Mouse (Mus musculus) ovary, adult 18-20 months (tissue): ENCODE data around the gene Gins3.
"Not testable (repeated sequence)": the region's sequence is repeated elsewhere in the genome, so short reads cannot be mapped to it uniquely, and the experiment has no call there.

Source experiments
- DNase-seq: peaks from one replicate; pipeline ENCODE4 v3.0.0; 2022; ENCODE audit warnings: low spot score, mixed read lengths

Gins3 gene

DNA sequence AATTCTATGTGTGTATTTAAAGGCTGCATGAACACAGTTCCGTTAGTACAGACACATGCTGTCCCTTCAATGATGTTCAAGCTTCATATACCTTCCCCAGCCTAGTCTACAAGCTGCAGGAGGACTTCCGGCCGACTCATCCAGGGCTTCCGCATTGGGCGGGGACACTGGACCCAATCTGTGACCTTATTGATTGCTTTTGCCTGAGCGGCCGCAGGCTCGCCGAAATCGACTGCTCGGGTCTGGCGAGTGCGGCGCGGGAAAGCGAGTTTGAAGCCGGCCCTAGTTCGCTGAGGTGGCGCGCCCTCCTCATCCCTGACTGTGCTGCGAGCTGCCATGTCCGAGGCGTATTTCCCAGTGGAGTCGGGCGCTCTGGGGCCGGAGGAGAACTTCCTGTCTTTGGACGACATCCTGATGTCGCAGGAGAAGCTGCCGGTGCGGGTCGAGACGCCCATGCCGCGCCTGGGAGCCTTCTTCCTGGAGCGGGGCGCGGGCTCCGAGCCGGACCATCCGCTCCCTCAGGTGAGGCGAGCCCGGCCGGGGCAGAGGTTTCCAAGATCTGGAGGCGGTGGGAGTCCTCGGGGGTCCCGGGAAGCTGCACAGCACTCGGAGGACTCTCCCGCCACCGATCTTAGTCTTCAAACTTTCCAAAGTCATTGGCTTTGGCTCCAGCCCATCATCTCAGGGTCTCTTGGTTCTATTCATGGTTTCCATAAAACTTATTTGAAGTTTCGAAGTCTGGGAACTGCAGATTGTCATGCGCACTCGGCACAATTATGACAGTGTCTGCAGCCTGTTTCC is at the start of gene Gins3:
TSS of gene Gins3 (plus strand) at position 192 of the 801 bp plus-strand sequence.
- peak; percentile 81 for DNase-seq

- DNase-seq, result no peak
Observed at GRCm38 (mm10) chr8:95587339-95587738, 45.9 kb upstream of the Gins3 start.

- no peak for DNase-seq
Observed at GRCm38 (mm10) chr8:95589282-95589681, 44.0 kb upstream of the Gins3 start.

DNA sequence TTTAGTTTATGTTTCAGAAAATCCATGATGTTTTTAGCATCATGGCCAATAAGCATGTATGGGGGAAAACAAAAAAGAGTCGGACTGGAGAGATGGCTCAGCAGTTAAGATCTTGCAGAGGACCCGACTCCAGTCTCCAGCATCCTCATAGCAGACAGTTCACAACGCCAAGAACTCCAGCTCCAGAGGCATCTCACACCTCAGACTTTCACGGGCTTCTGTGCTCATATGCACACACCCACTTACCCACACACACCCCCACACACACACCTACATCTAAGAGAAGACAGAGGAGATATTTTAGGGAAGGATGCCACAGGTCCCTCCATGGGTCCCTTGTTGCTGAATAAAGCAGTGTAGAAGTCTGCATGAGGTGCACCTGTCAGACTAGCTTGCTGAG is 42.7 kb upstream of the Gins3 start:
- DNase-seq, result no peak

DNA sequence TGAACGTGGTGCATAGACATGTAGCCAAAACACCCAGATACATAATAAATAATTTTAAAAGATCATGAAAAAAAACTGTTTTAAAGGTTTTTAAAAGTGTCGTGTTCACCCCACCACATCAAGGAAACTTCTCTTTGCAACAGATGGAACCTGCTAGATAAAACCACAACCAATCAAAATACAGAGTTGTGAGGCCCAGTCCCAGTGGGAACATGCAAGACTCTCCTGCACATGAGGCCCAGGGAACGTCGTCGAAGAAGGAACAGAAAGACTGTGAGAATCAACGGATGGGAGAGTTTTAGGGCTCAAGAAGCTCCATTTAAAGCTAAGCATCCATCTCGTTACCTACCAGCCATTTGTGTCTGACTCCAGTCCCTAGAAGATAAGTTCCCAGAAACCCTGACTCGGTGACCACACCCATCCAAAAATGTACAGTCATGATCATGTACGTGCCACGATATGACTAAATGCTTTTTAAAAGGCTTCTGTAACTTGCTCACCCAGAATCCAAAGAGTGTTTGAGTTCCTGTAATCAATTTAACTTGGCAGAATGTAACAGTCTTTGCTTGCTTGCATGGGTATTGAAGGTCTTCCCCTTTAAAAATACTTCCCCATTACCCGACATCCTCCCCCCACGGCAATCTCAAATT is 41.0 kb upstream of the Gins3 start:
- no peak for DNase-seq

GRCm38 (mm10) chr8:95593439-95594393 is 39.5 kb upstream of the Gins3 start:
- no peak for DNase-seq

GRCm38 (mm10) chr8:95595131-95595530 is 38.1 kb upstream of the Gins3 start:
- no peak for DNase-seq

DNA sequence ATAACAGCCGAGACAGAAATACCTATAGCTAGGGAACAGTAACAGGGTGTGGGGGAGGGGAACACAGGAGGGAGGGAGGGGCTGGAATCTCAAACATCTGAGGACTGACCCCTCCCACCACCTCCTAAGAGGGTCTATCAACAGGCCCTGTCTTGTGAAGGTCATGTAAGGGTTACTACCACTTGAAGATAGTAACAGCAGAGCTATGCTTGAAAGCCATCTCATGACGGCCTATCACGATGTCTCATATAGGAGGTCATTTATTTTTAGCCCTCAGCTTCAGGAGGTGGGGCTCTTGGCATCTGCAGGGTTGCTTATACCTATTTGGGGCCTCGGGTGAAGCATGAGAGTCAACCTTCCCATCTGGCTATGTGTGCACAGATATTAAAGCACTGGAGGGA is 36.4 kb upstream of the Gins3 start:
- DNase-seq, result no peak

- DNase-seq, result no peak
Observed at GRCm38 (mm10) chr8:95599861-95600260, 33.4 kb upstream of the Gins3 start.

GRCm38 (mm10) chr8:95601306-95601705 is 31.9 kb upstream of the Gins3 start:
- no peak for DNase-seq

DNA sequence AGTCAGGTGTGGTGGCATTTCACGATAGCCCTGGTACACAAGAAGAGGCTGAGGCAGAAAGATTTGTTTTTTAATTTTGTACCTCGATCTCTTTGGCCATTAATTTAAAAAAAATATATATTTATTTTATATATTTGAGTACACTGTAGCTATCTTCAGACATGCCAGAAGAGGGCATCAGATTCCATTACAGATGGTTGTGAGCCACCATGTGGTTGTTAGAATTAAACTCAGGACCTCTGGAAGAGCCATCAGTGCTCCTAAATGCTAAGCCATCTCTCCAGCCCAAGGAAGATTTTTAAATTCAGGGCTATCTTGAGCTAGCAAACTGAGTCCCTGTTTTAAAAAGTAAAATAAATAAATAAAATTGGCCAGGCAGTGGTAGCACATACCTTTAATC is 31.1 kb upstream of the Gins3 start:
- DNase-seq, result no peak

DNA sequence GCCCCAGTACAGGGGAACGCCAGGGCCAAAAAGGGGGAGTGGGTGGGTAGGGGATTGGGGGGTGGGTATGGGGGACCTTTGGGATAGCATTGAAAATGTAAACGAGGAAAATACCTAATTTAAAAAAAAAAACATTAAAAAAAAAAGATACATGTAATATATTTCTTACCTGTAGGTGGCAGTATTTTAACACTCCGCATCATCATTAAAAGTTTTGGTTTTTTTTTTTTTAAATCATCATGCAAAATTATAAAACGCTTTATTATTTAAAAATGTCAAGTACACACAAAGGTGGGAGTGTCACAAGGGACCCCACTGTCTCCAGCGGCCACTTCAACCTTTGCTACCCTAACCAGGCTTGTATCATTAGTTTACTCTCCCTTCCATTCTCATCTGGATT is 26.7 kb upstream of the Gins3 start:
- not testable (repeated sequence) for DNase-seq

DNA sequence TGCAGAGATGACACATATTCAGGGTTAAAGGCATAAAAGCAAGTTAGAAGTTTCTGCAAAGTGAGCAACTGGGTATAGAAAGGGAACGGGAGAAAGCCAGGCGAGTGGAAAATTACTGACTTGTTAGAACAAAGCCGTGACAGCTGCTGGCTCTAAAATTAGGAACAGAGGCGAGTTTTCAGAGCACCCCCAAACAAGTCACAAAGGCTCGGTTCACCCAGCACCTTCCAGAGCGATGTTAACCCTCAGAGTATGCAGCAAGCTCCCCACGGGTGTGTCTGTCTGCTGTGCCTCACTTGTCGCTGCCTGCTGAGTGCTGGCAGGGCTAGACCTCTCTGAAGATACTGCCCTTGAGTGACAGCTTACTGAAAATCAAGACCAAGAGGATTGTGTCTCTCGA is 26.0 kb upstream of the Gins3 start:
- DNase-seq, result no peak

GRCm38 (mm10) chr8:95609406-95609805 is 23.8 kb upstream of the Gins3 start:
- no peak for DNase-seq

GRCm38 (mm10) chr8:95610749-95611148 is 22.5 kb upstream of the Gins3 start:
- no peak for DNase-seq

GRCm38 (mm10) chr8:95611769-95612168 is 21.5 kb upstream of the Gins3 start:
- no peak for DNase-seq

DNA sequence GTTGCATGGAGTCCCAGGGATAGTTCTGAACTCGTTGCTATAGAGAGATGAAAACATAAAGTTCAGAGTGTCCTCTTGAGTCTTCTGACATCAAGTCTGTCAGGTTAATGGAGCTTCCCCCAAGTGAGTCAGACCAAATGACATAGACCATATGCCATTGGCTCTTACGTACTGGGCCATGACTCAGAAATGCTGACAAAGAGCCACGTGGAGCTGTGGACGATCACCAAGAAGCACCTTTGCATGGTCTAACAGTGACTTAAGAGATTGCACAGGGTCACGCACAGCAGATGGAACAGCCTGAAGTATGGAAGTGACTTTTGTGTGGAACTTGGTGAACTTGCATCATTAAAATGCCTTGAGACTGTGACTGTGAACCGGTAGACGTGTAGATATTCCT is 16.9 kb upstream of the Gins3 start:
- DNase-seq, result no peak

GRCm38 (mm10) chr8:95620046-95620445 is 13.2 kb upstream of the Gins3 start:
- DNase-seq, result no peak

DNA sequence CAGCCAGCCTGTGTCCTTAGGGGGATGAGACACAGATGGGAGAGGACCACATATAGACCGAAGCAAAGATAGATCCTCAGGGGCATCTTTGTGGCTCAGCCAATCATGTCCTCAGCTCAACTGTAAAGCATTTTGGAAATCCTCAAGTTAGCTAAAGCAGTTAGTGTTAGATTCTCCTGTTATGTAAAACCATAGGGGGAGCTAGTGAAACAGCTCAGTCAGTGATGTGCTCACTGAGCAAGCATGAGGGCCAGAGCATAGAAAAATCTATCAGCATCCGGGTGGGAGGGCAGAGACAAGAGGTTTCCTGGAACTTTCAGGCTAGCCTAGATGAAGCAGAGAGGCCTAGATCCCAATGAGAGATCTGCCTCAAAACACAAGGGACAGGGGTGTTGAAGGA is 8.4 kb upstream of the Gins3 start:
- no peak for DNase-seq

GRCm38 (mm10) chr8:95632840-95633239 is 413 bp upstream of the Gins3 start:
- DNase-seq, result no peak

DNA sequence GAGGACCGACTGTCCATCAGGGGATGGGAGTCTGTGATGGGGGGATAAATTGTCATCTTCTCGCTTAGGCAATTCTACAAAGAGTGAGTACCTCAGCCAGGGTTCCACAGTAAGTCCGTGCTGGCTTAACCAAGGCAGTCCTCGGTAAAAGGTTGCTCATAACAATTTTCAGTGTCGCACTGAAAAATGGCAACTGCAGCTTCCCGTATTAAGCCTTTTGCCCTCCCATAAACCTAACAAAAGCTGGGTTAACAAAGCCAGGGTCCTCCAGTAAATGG is 749 bp downstream of the Gins3 start:
- DNase-seq, result no peak

DNA sequence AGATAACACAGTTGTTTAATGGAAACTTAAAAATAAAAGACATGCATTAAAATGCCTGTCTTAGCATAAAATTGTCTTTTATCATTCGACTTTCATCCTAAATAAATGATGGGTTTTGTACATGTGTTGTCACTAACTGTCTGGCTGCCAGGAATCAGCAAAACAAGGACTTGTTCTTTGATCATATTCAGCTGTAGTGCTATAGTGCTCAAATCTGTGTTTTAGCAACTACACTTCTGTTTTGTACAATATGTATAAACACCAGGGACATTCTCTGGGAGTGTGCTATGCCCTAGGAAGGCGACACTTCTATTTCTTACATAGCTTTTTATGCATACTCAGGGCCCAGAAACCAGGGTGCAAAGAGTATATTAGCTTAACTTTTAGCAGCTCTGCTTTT is 11.7 kb downstream of the Gins3 start:
- DNase-seq, result no peak

GRCm38 (mm10) chr8:95648251-95648650 is 15.0 kb downstream of the Gins3 start:
- no peak for DNase-seq
